Mouse (Mus musculus): ENCODE measurements at regions not wholly inside any gene's neighbourhood (a gene's known extent, or its start where the extent isn't known, plus 50 kb on each side); places are given as distances from the start of the nearest gene placed in this dataset.

GRCm38 (mm10) chr8:34756916-34757315 is 645.4 kb upstream of the Gm10131 start:
- no peak for DNase-seq

GRCm38 (mm10) chr8:34756171-34756570 is 644.6 kb upstream of the Gm10131 start:
- no peak for DNase-seq

GRCm38 (mm10) chr8:34755480-34755879 is 643.9 kb upstream of the Gm10131 start:
- DNase-seq: no peak

- no peak for DNase-seq
These were observed 641.5 kb upstream of the Gm10131 start for GRCm38 (mm10) chr8:34753046-34753445.

GRCm38 (mm10) chr8:34748521-34748920 is 637.0 kb upstream of the Gm10131 start:
- DNase-seq: no peak

GRCm38 (mm10) chr8:34745706-34746105 is 634.2 kb upstream of the Gm10131 start:
- no peak for DNase-seq

GRCm38 (mm10) chr8:34744682-34745081 is 633.1 kb upstream of the Gm10131 start:
- no peak for DNase-seq

- no peak for DNase-seq
These were observed 632.6 kb upstream of the Gm10131 start for GRCm38 (mm10) chr8:34744179-34744578.

- no peak for DNase-seq
These were observed 631.6 kb upstream of the Gm10131 start for GRCm38 (mm10) chr8:34743137-34743536.

- DNase-seq: no peak
These were observed 629.3 kb upstream of the Gm10131 start for GRCm38 (mm10) chr8:34740836-34741235.

GRCm38 (mm10) chr8:34739836-34740804 is 628.6 kb upstream of the Gm10131 start:
- DNase-seq: no peak

- no peak for DNase-seq
These were observed 624.7 kb upstream of the Gm10131 start for GRCm38 (mm10) chr8:34736214-34736613.

- DNase-seq: no peak
These were observed 623.5 kb upstream of the Gm10131 start for GRCm38 (mm10) chr8:34735006-34735405.

- no peak for DNase-seq
These were observed 621.3 kb upstream of the Gm10131 start for GRCm38 (mm10) chr8:34732808-34733207.

- no peak for DNase-seq
These were observed 620.8 kb upstream of the Gm10131 start for GRCm38 (mm10) chr8:34732362-34732761.

GRCm38 (mm10) chr8:34731096-34731999 is 619.8 kb upstream of the Gm10131 start:
- peak; percentile 68 to 80 for DNase-seq

- no peak for DNase-seq
These were observed 618.0 kb upstream of the Gm10131 start for GRCm38 (mm10) chr8:34729585-34729984.

- DNase-seq: no peak
These were observed 616.2 kb upstream of the Gm10131 start for GRCm38 (mm10) chr8:34727699-34728098.

- no peak for DNase-seq
These were observed 614.7 kb upstream of the Gm10131 start for GRCm38 (mm10) chr8:34726145-34726767.

GRCm38 (mm10) chr8:34725546-34725945 is 614.0 kb upstream of the Gm10131 start:
- no peak for DNase-seq

- peak; percentile 80 for DNase-seq
These were observed 598.6 kb upstream of the Gm10131 start for GRCm38 (mm10) chr8:34709911-34710733.

- DNase-seq: peak; percentile 79 to 82
These were observed 597.8 kb upstream of the Gm10131 start for GRCm38 (mm10) chr8:34709316-34709715.

All from cerebellum, postnatal 10 days (tissue).